Mouse (Mus musculus) liver, adult 2 months (tissue): ENCODE data around the gene Gen1.

Source experiments
- CTCF ChIP-seq: fragments of 200-500 bp; IDR thresholded peaks from 2 replicates; pipeline ENCODE4 v1.5.1; 2011; ENCODE audit warnings: low read depth, low read length, control low read depth
- POLR2A ChIP-seq: fragments of 200-500 bp; IDR thresholded peaks from 2 replicates; pipeline ENCODE4 v1.6.1; 2011; ENCODE audit warnings: low read length, control low read depth; ENCODE audit not compliant: insufficient read depth; ENCODE audit errors: extremely low read depth

DNA sequence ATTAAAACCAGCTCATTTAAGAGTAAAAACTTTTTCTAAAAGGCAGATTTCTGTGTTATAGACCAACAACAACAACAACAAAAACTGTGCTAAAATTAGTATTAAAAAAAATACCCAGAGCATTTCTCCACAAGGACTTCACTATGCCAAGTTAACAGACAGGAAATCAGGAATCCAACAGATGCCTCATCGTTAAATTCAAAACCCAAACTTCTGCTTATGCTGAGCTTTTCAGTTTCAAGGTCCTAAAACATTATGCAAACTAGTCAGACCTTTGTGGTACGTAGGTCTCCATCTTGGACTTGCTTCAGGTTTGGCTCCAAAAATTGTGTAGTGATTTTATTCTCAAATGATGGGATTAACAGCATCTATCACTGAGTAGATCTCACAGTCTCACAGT, 50.0 kb downstream of the Gen1 start:
- TF ChIP-seq CTCF (no peak), POLR2A (no peak)
